Mouse (Mus musculus): ENCODE measurements around the gene Gabbr2.
A peak's percentile ranks its signal among the peaks of the same experiment; 100 is the strongest.
"Not testable (repeated sequence)": the region's sequence is repeated elsewhere in the genome, so short reads cannot be mapped to it uniquely, and the experiment has no call there.

Gene Gabbr2

DNA sequence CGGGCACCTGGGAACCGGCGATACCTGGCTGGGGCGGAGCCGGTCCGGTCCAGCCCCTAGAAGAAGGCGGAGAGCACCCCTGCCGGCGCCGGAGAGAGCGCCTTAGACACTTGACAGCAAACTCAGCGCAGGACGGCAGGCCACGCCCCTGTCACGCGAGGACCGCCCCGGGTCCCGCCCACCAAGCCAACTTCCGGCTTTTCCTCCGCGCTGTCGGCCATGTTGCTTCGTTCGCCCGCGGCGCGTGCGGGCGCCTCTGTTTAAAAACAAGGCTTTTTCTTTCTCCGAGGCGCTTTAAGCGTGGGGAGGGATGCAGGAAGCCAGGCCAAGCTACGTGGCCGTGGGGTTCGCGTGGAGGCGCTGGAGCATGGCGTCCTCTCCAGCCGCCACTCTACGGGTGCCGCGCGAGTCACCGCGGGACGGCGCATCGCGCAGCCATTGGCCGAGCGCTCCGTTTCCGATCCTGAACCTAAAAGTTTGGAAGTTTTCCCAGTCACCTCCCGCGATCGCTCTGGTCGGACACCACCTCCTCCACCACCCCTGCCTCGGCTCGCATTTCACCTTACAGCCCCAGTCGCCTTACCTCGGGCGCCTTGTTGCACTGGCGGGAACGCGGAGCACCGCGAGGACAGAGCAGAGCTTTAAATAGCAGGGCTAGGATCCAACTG is 341.5 kb downstream of the Gabbr2 start, which contains the start of gene Tbc1d2:
Gene Tbc1d2, minus strand, starts transcription at position 124 of the 668 bp plus-strand sequence.
- no peak for DNase-seq (ENCODE audit: low spot score)

DNA sequence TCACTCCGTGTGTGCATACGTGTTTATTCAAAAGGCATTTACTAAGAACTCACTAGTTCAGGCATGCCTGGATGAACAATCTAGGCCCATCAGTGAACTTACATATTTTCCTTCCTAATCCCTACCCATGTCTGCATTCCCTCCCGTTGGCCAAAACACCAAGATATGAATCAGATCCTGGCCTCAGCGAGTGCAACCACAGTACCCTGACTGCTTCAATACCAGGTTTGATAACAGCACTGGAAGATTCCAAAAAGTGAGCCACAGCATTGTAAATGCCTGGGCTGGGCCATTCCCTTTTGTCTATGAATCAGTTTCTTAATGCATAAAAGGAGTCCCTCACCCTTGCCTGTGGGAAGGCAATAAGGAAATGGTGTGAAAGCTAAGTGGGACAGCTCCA is 342.5 kb downstream of the Gabbr2 start:
- DNase-seq (ENCODE audit: low spot score), result no peak

DNA sequence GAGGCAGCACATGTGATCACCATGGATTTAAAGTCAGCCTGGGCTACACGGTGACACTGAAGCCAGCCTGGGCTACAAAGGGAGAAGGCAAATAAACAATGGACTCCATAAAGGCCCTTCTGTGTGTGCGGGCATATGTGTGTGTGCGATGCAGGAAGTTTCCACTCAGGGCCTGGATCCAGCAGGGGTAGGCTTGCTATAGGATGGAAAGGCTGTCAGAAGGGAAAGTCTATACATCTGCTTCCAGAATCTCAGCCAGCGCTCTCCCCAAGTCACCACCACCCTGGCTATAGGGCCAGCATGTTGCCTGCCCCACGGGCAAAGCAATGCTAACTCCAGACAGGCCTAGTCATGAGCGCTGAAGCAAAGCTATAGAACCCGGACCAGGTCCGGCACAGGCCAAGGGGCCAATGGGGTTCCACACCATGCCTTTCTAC is 348.0 kb downstream of the Gabbr2 start:
- DNase-seq (ENCODE audit: low spot score), result no peak

DNA sequence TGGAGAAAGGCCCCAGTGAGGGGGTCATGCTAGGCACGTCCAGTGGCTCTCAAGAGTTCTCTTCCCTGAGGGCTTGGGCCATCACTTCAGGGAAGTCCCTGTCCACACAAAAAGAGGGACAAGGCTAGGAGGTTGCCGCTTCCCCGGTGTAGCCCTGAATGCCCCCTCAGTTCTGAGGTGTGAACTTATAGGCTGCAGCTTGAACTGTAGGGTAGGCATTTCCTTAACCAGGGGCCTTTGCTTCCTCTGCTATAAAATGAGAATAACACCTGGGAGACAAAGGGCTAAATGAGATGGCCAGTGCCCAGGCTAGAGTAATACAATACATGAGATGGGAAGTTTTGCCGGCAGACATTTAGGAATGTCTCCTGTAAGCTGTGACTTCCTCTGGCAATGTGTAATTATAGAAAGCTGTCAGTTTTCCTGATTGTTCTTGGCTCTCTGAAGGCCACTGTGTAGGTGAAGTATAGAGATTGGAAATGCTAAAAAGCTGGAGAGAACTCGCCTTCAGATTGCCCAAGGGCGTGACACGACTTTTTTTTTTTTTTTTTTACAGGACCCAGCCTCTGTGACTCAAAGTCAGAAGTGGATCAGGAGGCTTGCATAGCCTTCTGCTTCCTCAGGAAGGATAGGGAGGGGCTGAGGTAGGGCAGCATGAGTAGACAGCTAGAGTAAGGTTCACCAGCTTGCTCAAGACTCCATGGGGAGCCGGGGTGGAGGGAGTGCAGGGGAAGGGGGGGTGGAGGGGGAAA is 348.6 kb downstream of the Gabbr2 start:
- DNase-seq (ENCODE audit: low spot score), result no peak

DNA sequence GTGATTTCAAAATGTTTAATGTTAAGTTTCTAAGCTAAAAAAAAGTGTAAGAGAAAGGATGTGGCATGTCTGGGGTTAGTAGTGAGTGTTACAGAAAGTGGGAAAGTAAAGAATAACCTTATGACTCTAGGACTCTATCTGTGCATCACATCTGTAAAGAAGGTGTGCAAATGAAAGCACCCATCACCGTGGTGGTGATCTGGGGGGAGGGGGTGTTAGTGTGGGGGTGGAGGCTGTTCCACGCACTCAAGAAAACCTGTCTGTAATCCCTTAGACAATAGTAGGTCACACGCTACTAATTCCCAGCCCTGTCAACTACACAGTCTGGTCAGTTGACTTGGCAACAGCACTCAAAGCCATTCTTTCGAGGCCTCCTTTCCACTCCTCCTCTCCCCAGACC is 350.4 kb downstream of the Gabbr2 start:
- DNase-seq (ENCODE audit: low spot score), result no peak

DNA sequence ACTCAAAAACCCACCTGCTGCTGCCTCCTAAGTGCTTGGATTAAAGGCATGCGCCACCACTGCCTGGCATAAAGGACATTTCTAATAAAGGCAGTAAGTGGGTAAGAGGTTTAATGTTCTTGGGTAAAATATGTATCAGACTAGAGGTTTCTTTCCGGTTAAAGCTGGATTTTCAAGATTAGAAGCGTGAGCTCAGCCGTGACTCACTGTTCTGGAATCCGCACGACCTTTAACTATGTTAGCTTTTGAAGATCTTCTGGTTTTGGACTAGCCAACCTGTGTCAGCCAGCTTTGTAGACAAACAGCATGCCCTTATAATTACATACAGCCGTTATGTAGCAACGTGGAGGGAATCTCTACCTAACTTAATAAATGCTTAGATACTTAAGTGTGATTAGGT is 351.8 kb downstream of the Gabbr2 start:
- no peak for DNase-seq (ENCODE audit: low spot score)

DNA sequence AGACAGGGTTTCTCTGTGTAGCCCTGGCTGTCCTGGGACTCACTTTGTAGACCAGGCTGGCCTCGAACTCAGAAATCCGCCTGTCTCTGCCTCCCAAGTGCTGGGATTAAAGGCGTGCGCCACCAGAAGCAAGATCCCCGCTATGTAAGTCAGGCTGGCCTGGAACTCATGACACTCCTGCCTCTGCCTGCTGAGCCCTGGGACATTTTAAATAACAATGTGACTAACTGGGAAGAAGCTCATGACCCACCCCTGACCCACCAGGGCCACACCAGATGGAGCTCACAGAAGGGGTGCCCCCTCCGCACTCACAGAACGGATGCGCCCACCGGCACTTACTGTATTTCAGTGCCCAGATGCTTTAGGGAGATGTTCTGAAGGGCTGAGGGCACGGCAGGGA is 354.4 kb downstream of the Gabbr2 start:
- not testable (repeated sequence) for DNase-seq (ENCODE audit: low spot score)

DNA sequence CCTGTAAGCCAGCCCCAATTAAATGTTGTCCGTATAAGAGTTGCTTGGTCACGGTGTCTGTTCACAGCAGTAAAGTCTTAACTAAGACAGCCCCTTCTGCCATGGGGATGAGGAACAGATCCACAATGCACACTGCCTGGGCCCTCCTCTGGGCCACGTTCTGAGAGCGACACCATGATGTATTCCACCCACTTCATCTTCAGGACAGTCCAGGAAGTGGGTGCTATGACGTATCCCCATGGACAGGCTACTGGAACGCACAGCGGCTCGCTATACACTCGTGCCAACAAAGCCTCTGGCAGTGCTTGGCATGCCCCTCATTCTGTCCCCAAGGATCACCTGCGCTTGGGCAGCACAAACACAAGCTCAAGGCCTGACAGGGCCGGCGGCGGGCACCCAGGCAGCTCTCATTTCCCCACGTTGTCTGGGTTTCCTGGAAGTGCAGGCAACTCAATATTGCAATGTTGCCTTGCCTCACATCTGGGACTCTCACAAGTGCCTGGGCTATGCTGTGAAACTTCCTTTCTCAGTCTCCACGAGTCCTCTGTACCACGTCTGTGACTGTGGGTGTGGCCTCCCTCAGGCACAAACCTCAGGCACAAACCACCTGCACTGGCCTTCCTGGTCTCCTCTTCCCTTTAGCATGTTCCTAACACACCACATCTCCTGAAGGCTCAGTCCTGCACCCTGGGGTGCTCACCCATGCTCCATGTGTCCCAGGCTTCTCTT is 355.8 kb downstream of the Gabbr2 start:
- DNase-seq (ENCODE audit: low spot score), result no peak

DNA sequence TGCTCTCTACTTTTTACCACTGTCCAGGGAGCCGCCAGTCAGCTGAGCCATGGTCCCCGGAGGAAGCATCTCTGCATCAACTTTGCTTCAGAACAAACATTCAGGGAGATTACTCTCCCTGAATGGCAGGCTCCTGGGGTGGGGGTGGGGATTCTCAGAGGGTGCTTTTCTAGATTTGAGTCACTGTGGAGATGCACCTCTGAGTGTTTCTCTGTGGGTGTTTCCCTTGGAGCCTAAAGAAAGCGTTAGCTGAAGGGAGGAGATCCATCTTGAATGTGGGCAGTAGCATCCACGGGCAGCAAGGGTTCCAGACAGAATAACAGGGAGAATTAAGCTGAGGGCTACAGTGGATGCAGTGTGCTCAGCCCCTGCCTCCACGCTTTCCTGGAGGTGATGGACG is 356.8 kb downstream of the Gabbr2 start:
- DNase-seq (ENCODE audit: low spot score), result no peak

DNA sequence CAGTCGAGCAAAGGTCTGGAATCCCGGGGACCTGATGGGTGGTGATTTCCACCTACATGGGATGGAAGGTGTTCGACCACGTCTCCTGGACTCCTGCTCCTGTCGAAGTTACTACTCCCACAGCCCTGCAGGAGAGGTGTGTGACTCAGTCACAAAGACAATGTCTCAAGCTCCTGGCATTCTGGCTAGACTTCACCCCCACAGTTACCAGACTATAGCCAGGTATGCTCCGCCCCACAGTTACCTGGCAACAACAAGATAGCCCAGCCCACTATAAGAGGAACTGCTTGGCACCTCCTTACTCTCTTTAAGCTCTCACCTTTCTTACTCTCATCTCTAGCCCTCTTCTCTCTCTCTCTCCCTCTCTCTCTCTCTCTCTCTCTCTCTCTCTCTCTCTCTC is 358.1 kb downstream of the Gabbr2 start:
- DNase-seq (ENCODE audit: low spot score), result not testable (repeated sequence)

DNA sequence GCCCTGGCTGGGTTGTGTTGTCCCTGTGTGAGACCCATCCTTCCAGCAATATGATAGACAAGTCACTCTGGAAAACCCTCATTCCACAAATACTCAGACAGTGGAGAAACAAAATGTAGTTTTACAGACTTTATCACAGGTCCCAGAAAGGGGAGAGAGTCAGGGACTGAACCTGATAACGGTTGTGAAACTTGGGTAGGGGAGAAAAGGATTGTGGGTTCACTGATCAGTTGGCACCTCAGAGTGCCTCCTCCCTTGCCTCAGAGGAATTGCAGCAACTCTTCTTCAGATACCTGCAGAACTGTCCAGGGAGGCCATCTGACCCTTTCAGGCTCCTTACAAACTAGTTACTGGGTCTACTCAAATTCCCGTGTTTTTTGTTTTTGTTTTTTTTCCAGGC is 359.2 kb downstream of the Gabbr2 start:
- DNase-seq (ENCODE audit: low spot score), result no peak

DNA sequence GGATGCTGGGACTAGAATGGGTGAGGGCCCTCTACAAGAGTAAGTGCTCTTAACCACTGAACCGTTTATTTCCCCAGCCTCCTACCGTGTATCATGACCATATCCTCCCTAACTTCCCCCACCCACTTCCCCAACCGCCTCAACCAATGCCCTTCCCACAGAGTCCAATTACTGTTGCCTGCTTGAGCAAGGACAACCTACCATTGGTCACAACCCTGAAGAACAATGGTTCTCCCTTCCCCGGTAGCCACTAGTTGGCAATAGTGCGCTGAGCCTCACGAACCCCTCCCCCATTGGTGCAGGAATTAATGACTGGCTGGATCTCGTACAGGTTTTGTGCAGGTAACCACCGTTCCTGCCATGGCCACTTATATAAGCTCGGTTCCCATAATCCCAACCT is 361.3 kb downstream of the Gabbr2 start:
- DNase-seq (ENCODE audit: low spot score), result no peak

DNA sequence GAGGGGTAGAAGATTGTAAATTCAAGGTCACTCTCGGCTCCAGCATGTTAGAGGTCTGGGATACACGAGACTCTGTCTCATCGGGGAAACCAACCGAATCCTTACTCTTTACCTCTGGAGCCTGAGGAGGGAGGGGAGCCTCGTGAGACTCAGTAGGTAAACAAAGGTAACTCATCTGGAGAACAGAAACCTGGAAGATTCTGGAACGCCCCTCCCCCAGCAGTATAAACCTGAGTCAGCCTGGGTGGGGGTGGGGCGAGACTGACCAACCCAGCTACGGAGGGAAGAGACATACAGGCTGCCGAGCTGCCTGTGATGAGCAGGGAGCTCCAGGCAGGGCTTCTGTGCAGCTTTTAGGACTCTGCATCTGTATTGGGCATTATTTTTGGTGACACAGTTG is 362.8 kb downstream of the Gabbr2 start:
- no peak for DNase-seq (ENCODE audit: low spot score)

DNA sequence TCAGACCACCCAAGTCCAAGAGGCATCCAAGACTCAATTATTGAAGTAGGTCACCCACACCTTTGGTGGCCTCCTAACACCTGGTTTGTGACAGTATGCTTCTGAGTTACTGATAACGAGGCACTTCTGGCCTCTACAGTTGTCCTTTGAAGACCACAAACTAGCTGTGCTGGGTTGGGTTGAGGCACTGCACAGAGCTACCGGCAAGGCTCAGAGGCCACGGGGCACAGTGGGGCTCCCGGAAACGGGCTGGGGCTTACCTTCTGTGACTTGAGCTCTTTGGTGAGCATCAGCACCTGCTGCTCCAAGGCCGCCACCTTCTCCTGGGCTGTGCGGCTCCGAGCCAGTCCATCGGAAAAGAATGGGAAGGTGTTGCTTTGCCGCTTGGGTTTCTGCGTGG is 363.6 kb downstream of the Gabbr2 start:
- no peak for DNase-seq (ENCODE audit: low spot score)

DNA sequence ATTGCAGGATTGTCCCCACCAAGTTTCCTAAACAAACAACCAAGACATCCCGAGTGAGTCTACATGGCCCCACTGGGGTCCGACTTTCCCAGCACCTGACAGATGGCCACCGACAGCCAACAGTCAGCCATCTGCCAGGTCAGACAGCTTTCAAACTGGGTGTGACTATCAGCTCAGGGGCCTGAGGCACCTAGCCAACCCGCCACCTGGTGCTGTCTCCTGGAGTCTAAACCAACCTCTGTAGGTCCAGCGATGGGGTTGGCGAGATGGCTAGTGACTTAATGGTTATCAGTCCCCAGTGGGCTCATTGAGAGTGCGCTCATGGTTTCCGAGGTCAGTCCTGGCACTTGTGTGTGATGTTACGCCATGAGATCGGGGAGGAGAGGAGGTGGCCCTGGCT is 366.6 kb downstream of the Gabbr2 start:
- no peak for DNase-seq (ENCODE audit: low spot score)

DNA sequence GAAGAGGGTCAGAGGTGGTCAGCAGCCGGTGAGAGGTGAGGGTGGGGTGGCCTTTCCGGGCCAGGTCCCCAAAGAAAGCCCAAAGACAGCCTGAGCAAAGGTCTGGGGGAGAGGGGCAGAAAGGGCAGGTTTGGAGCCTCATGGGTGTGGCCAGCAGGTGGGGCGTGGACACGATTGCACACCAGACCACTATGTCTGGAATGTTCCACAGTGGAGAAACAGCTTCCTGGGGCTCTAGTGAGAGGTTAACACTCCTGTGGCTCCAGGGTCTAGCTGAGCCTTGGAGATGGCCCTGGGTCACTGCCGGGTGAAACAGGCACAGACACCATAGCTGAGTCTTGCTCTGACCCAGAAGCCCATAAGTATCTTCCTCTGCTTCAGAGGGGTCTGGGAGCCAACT is 368.7 kb downstream of the Gabbr2 start:
- DNase-seq (ENCODE audit: low spot score), result no peak

DNA sequence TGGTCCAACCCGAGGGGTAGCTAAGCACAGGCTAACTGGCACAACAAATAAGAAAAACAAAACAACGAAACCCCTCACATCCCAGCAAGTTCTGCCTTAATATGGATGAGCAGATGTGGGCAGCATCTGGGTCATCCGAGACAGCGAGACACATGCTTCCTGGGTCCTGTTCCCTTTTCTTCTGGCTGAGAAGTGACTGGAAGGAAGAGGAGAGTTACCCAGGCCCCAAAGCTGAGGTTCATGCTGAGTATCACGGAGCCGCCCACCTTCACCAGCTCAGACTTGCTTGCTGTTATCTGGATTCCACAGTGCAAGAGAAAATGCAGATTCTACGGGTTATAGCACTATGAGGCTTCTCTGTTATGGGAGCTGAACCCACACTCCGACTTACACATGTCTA is 370.7 kb downstream of the Gabbr2 start:
- DNase-seq (ENCODE audit: low spot score), result no peak

DNA sequence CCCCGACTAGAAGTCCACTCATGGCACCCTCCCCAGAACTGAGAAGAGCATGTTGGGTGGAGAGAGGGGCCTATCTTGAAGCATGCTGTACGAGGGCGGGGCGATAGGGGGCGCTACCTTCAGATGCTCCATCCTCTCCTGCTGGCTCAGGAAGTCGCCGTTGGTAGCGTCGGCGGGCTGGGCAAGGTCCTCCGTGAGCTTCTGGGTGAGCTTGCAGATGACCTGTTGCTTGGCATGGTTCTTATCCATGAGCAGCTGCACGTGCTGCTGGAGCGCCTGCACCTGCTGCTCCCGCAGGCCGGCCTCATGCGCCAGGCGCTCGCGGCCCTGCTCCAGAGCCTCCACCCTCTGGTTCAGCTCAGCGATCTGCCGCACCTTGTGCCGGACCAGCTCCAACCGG is 371.3 kb downstream of the Gabbr2 start:
- DNase-seq (ENCODE audit: low spot score), result peak; percentile 32

DNA sequence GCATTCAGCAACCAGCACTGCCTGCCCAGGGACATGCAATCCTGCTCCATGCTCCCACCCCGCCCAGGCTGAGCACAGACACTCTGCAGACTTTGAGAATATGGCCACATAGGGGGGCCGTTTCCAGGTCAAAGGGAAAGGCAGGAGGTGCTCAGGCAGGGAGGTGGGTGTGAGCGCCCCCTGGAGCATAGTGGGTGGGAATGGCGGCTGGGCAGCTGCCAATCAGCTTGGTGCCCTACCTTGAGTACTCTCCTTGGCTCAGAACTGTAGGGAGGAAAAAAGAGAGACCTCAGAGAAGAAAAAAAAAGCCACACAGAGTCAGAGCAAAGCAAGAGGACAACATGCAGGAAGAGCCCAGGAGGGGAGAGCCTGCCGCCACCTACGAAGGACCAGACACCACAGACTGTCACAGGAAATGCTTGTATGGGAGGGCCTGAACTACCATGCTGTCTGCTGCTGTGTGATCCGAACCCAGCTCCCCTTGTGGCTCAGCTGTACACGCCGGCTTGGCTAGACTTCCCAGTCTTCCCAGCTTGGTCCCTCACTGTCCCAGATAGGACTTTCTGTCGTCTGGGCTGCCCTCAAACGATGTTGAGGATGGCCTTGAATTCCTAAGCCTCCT is 373.4 kb downstream of the Gabbr2 start:
- DNase-seq (ENCODE audit: low spot score), result no peak

DNA sequence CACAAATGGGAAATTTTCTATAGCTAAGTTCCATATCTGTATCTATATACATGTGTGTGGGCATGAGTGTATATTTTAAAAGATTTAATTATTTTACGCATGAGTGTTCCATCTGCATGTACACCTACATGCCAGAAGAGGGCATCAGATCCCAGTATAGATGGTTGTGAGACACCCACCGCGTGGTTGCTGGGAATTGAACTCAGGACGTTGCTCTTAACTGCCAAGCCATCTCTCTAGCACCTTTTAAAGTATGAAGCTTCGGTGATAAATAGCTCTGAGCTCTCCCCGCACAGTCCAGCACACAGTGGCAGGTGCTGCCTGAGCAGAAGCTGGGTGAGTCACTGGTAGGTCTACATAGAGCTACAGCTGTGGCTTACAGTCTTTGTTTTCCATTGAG is 374.3 kb downstream of the Gabbr2 start:
- DNase-seq (ENCODE audit: low spot score), result no peak

DNA sequence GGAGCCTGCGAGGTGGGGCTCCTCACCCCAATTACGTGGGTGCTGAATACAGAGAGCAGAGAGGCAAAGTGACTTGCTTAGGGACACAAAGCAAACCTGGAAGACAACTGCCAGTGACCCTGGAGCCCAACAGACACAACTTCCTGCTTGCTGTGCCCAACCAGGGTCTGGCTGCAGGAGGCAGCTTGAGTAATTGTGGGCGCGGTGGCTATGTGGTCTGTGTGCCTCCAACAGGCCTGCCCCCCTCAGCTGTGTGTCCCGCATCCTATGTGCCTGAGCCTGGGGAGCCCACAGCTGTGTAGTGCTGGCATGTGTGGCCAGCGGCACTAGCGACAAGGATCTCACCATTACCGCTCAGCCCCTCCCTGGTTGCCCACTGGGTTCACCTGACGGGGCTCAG is 377.0 kb downstream of the Gabbr2 start:
- no peak for DNase-seq (ENCODE audit: low spot score)

DNA sequence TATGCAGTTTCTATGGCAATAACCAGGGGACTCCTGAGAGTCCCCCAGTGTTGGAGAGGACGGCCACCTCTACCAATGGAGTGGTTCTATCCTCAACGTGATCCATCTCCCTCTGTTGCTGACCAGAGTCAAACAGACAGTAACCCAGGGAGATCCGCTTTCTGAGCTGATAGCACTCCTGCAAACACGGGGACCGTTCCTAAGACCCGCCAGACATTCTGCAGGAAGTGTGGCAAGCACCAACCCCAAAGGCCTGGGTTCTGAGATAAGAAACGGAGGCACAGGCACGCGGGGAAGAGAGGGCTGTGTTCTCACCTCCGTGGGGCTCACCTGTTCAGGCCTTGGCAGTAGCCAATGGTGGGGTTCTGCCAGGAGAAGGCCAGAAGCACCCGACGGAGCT is 378.1 kb downstream of the Gabbr2 start:
- no peak for DNase-seq (ENCODE audit: low spot score)

All from MN1 (cell line).